Mouse (Mus musculus) adrenal gland, adult 8-10 months (tissue): ENCODE measurements at regions not wholly inside any gene's neighbourhood (a gene's known extent, or its start where the extent isn't known, plus 50 kb on each side); places are given as distances from the start of the nearest gene placed in this dataset.

Source experiments
- DNase-seq: peaks from one replicate; pipeline ENCODE4 v3.0.0; 2022

DNA sequence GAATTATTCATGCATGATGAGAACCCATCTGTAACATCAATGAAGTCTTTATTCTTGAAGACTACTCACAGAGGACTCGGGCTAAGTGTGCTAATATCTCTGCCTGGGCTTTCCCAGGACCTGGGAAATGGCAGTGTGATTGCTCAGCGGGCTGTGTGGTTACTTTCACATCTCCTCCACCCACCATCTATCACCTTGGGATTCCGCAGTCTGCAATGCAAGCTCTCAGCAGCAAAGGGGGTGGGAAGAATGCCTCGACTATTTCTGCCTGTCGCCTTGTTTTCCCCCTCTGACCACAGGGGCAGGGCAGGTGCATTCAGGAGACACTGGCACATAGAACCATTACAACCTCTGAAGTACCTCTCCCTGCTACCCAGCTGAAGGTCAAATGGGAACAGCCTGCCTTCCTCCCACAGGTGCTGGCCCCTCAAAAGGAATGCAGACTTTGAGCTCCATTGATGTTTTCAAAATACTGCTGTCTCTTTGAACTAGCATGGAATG is 319.9 kb downstream of the Sox4 start:
- no peak for DNase-seq

DNA sequence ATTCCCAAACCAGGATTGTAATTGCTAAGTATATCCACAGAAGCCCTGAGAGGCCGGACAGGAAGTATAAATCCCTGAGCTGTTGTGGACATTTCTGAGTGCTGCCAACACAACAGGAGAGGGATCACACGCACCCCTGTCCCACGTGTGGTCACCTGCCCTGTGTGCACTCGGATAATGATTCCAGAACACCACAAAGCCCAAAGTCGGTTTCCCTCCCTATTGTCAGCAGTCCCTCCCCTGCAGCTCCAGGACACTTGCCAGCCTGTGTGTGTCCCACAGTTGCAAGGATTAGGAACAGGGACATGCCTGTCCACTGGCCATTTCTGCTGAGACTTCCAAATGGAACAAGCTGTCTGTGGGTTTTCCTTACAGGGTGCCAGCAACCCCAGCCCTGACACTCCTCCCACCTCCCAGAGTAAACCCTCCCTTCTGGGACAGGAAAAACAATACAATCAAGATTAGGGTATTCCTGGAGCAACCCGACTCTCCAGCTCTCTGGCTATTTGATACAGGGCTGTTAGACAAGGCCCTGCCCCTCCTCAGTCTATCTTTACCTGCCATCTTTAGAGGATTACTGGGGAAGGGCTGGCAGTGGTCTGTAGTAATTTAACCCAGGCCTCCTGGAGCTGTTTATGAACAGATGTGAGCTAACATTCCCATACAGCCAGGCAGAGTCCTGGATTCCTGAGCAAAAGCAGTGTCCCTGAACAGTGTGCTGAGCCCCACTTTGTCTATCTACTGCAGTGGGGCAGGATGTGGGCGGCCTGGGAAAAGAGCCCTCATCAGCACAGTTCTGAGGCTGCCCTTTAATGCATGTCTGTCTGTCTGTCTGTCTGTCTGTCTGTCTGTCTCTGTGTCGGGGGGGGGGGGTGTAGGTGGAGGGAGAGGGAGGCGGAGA is 323.8 kb downstream of the Sox4 start:
- DNase-seq, result no peak

DNA sequence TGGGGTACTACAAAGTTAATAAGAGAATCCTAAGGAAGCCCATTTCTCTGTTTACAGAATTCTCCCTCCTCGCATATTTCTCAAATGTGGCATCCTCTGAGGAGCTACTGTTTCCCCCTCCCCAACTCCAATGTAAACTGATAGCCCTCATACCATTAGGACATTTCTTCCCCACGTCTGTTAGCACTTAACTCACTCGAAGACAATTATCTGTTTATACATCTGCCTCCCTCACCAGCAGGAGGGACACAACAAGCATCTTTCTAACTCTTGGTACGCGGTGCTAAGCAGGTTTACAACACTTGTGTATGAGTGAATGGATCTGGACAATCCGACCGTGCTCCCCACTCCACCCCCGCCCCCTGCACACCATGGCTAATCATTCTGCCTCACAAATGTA is 324.8 kb downstream of the Sox4 start:
- DNase-seq, result no peak

DNA sequence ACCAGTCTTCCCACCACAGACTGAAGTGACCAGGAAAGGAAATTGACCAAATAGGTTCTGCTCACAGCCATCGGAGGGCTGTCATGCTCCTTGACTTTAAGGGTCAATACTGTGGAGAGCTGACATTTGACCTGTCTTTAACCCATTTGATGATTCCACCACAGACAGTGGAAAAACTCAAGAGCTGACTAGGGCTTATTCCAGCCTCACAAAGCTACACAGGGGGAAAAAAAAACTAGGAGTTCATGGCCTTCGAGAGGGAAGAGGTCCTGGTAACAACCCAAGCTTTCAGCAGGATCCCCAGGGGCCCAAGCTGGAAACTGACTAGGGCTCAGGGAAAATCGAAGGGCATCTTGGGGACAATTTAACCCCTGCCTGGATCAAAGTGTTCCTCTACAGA is 334.6 kb downstream of the Sox4 start:
- no peak for DNase-seq

- DNase-seq, result no peak
Measured at GRCm38 (mm10) chr13:28617503-28617902, 336.0 kb downstream of the Sox4 start.

GRCm38 (mm10) chr13:28616645-28617381 is 336.7 kb downstream of the Sox4 start:
- no peak for DNase-seq

DNA sequence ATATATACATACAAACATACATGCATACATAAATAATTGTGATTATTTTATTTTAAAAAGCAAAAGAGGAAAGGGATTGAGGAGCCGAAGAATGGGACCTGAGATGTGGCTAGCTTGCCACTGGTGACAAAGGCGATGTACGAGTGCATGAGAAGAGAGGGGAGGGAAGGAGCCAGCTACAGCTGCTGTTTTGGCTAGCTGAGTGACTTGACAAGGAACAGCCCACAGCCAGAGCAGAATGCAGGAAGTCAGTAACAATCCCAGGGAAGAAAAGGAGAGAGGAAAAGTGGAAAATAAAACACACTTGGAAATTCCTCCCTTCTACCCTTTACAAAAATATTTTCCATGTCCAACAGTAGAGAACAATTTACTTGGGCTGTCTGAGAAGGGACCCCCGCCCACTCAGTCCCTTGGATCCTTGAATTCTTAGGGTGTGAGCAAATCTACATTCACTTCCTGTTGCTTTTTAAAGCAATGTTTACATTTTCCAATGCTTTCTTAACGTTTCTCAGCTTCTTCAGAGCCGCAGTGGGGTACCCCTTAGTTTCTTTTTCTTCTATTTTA is 345.9 kb downstream of the Sox4 start:
- no peak for DNase-seq

GRCm38 (mm10) chr13:28606651-28607050 is 346.9 kb downstream of the Sox4 start:
- no peak for DNase-seq

GRCm38 (mm10) chr13:28605833-28606232 is 347.7 kb downstream of the Sox4 start:
- no peak for DNase-seq

- no peak for DNase-seq
Measured at GRCm38 (mm10) chr13:28604016-28604415, 346.7 kb downstream of the Gm11361 start.

DNA sequence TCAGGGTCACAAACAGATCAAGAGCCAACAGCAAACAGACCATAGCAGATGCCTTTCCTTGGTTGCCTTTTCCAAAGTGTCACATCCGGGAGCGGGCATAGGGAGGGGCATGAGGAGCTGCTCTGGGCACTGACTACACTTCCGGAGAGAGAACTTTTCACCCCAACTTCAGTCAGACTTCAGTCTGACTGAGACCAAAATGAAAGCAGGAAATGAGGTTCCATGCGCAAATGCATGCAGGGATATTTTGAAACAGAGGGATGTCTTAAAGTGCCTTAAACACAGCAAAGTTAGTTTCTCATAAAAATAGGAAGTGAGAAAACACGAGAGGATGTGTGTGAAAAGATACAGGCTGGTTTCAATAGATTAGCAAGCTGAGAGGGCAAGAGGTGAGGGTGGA is 343.5 kb downstream of the Gm11361 start:
- peak; percentile 11 for DNase-seq

DNA sequence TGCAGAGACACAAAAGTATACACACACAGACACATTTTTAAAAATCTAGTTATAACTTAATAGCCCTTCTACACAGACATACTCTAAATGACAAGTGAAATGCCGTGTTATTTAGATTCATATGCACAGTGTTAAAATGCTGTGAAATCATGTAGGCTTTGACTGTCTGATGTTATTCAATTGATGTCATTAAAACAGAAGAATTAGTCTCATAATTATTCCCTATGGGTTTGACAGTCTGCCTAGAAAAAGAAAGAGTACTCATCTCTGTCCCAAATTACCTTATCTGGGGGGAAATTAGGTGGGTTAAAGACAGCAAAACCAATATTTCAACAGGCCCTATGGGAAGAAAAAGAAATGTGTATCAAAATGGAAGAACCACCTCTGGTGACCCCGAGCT is 339.0 kb downstream of the Gm11361 start:
- DNase-seq, result no peak

DNA sequence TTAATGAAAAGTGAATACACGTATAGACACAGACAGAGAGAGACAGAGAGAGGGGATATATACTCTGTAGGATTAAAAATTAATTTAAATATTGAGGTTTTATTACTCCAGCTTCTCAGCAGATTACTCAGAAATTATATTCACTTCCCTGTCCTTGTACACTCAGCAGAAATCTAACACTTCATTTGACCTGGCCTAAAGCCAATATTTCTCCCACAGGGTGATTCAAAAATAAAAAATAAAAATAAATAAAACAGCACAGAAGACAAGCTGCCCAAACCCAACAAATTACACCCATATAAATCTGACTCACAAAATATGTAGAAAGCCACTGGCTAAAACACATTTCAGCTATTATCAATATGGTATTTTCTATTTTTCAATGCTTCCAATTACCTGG is 334.8 kb downstream of the Gm11361 start:
- DNase-seq, result no peak

GRCm38 (mm10) chr13:28587977-28588376 is 330.6 kb downstream of the Gm11361 start:
- no peak for DNase-seq

DNA sequence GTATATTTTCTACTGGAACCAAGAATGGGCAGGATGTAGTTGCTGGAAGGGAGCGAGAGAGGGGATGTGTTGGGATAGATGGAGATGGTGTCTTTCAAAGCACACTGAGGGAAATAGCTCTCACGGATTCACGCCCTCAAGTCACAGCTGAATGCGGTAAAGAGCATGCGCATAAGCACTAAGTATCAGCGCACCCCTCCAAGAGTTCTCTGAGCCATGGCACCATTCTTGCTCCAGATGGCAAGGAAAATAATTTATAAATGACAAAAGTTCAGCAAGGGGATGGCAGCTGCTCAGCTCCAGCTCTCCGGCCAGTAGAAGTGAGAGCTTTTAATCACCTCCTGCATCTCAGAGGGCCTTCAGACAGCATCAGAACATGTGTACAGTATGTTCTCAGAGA is 329.4 kb downstream of the Gm11361 start:
- DNase-seq, result no peak

DNA sequence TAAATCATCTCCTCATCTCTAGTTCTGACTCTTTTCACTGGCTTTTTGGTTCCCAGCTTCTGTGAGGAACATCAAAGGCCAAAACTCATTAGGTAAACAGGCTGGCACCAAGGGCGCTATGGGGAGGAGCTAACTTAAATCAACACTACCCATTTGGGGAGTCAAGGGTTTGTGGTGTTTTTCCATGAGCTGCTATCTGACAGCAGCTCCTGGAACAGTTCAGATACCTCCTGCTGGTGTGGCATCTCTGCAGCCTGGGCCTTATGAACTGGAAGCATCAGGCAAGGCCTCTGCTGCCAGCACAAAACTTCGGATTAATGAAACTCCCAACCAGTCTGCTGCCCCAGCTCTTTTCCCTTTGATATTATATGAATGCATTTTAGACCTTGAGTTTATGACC is 328.8 kb downstream of the Gm11361 start:
- DNase-seq, result no peak

GRCm38 (mm10) chr13:28583617-28584016 is 326.3 kb downstream of the Gm11361 start:
- no peak for DNase-seq

GRCm38 (mm10) chr13:28575202-28575851 is 318.0 kb downstream of the Gm11361 start:
- DNase-seq, result no peak

DNA sequence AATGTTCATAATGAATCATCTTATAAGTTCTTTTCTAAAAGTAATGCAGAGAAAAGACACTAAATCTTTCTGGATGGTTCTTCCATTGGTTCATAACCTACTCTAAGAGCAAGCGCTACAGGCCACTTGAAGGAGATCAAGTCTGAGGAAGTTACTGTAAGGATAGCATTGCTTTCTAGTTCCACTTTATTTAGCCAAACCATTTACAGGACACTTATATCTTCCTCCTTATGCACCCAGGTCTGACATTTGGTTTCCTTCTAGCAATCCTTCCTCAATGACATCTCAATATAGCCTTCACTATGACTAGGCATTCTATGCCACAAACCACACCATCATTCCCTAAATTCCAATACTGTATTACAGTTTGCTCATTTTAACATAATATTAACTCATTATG is 316.0 kb downstream of the Gm11361 start:
- DNase-seq, result no peak

DNA sequence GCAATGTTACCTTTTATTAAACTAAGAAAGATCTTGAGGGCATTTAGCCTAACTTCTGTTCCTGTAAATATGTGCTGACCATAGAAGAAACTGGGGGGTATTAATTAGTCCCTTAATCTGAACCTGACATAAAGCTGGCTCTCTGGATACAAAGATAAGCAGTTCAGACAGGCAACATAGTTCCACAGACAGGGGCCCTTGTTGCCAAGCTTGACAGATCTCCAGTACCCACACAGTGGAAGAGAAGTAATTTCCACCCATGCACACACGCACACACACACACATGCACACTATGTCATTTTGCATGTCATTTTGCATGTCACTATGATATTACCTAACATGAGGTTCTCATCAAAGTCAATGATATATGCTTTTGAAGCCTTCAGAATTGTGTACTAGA is 315.1 kb downstream of the Gm11361 start:
- no peak for DNase-seq

DNA sequence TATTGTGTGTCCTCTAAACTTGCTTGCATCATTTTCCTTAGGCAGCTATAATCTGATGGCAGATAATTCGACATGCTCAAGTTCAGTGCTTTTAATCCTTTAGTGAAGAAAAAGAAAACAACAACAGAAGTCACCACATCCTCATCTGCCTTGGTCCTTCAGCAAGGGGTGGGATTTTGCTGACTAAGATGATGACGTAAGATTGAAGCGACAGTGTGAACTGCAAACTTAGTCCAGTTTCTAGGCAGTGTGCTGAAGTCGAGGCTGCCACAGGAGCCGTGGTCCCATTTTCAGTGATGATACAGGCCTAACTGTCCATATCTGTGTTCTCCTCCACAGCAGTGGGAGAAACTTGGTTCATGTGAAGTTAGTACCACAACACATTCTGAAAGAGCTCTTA is 314.4 kb downstream of the Gm11361 start:
- DNase-seq, result no peak

DNA sequence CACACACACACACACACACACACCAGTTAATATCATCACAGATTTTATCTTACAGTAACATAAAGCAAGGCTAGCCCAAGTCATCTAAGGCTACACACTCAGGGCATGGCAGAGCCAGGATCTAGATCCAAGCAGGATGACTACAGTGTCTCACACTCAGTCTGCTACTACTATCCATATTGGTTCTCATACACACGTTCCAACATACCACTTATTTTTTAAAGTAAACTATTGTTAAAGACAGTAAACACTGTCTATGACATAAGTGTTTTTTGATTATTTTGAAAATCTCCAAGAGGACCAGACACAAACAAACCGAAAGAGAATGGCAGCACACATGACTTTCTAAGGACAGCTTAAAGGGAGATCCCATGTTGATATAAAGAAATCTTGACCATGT is 306.3 kb downstream of the Gm11361 start:
- no peak for DNase-seq

GRCm38 (mm10) chr13:28560081-28560480 is 302.8 kb downstream of the Gm11361 start:
- DNase-seq, result no peak
